Mouse (Mus musculus) heart, adult 8-10 months (tissue): ENCODE results near the gene Exph5. TPM values are rescaled to one million over a fixed set of nuclear protein-coding genes. Genes with fewer than 3 reads are reported as not detected.

Source experiments
- DNase-seq: peaks from one replicate; pipeline ENCODE4 v3.0.0; 2022; ENCODE audit warnings: low spot score
- microRNA-seq: library from miRNA; unstranded; fragments of <30 nt; microRNA quantifications from one replicate; pipeline ENCODE4 v1.2.0, GENCODE M21; 2022
- total RNA-seq, 4 experiments: library from RNA; stranded (reverse); gene quantifications; 2 replicates each; pipeline ENCODE4 v1.2.4; 2022

Exph5 gene
- total RNA-seq, 4 experiments from 2014 or later = 0.13 to 0.56 (median 0.24) TPM

DNA sequence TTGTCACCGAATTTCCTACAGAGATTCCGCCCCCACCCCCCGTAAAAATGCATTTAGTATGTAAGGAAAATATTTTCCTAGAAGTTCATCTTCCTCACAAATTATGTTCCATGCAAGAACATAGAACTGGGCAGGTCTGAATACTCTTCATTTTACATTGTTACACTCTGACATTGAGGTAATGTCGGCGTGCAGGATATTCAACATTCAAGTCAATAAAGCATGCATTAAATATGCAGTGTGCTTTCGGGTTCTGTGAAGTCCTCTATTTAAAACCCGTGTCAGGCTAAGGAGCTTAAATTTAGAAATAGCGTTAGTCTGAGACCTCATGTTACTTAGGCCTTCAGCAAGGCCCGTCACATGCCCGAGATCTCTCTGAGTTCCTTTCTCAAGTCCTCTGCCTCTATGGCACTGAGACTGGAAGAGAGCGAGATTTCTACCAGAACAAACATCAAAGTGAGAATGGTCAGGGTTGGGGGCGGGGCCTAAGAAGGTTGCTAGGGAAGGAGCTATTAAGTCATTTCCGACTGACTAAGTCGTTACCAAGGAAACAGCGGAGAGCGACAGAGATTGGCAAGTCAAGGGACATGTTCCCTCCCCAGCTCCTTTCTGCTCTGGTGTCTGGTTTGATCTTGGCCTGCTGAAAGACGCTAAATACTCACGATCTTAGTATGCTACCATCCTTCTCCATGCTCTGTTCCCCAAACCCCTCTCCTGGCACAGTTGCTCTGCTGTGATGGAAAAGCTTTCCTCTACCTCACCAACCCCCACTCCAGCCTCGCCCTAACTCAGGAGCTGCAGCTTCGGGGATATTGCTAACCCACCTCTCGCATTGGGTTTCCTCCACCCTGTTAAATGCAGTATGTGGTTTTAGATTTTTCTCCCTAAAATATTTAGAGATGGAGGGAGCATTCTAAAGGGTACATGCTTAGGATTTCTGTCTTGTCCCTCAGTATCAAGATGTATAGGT, 103.6 kb downstream of the Exph5 start:
- DNase-seq = peak; percentile 78

DNA sequence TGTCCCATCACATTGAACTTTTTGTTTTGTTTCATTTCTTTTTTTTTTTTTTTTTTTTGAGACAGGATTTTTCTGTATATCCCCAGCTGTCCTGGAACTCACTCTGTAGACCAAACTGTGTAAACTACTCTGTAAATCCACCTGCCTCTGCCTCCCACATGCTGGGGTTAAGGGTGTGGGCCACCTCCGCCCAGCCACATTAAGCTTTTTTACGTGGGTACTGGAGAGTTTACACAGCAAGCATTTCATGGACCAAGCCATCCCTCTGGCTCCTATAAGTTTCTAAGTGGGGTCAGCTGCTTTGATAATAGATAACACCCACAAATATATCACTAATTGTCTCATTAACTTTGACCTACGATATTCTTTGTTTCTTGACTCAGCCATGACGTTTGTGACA, 107.1 kb downstream of the Exph5 start:
- no peak for DNase-seq

GRCm38 (mm10) chr9:53408953-53409361, 107.5 kb downstream of the Exph5 start:
- no peak for DNase-seq

DNA sequence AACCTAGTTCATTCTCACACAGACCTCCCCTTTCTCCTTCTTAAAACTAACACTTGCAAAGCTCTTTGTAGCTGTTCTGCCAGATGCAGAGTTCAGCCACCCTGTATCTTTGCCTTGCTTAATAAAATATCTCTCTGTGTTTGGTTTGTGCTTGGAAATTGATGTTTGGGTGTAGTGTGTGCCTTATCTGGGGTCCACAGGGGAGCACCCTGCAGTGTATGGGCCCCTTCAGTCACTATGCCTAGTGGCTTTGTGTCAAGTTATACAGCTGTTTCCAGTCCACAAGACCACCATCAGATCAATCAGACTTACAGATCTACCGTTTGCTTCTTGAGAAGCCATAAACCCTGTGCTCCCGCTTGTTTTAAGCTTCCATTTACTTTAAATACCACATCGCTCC, 108.0 kb downstream of the Exph5 start:
- no peak for DNase-seq

- no peak for DNase-seq
These were observed 120.8 kb downstream of the Exph5 start for GRCm38 (mm10) chr9:53422133-53422896.

DNA sequence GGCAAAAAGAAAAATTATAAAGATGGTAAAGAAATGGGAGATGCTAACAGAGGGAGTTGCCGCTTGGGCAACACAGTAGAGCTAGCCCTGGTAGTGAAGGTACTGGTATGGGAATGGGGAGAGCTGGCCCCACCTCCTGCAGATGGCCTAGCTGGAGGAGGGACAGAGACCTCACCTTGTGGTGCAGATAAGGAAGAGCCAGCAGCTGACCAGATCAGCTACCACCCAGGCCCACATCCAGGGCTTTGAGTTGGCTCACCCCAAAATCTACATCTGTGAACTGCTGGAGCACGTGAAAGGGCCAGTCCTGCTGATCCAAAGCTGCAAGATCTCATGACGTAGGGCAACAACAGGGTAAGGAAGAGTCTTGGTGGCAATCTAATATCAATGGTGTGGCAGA, 125.3 kb downstream of the Exph5 start:
- no peak for DNase-seq

Small RNAs within 50 kb of the gene (microRNA-seq; reads per million reads assigned to microRNA genes)
- gene Mir130c = not detected

Other genes starting within 250 kb of the Exph5 start
- 10 to 100 TPM in 1 of 4 experiments, 1 to 10 TPM in 3; 9.5 to 10.5 (median 9.7) TPM for gene Ddx10, start 53.6 kb upstream of the Exph5 start, total RNA-seq
- gene Kdelc2, start 82.4 kb downstream of the Exph5 start, total RNA-seq = 1 to 10 TPM; 6.5 to 8.1 (median 7.3) TPM
- gene 4930550C14Rik, start 100.7 kb downstream of the Exph5 start, total RNA-seq = under 1 TPM in 2 of 4 experiments, not detected in 2; 0.24 to 0.25 TPM
- gene Atm, start 235.1 kb downstream of the Exph5 start, total RNA-seq = 10 to 100 TPM in 3 of 4 experiments, 1 to 10 TPM in 1; 9.6 to 12.9 (median 10.8) TPM
- gene Npat, start 235.4 kb downstream of the Exph5 start, total RNA-seq = 1 to 10 TPM; 5.3 to 7.7 (median 6.9) TPM